Mouse (Mus musculus) kidney, adult 2 months (tissue): ENCODE data around the gene Wdr1.

Experiments used
- CTCF ChIP-seq: fragments of 200-500 bp; conservative IDR thresholded peaks from 2 replicates; pipeline ENCODE4 v1.5.1; 2011; ENCODE audit warnings: low read depth, mild to moderate bottlenecking, control low read depth, low read length, moderate library complexity, mixed read lengths; ENCODE audit not compliant: insufficient read depth, insufficient read length
- POLR2A ChIP-seq: fragments of 200-500 bp; IDR thresholded peaks from one replicate; pipeline ENCODE4 v1.6.1; 2011; ENCODE audit warnings: low read depth, low read length, control low read depth

DNA sequence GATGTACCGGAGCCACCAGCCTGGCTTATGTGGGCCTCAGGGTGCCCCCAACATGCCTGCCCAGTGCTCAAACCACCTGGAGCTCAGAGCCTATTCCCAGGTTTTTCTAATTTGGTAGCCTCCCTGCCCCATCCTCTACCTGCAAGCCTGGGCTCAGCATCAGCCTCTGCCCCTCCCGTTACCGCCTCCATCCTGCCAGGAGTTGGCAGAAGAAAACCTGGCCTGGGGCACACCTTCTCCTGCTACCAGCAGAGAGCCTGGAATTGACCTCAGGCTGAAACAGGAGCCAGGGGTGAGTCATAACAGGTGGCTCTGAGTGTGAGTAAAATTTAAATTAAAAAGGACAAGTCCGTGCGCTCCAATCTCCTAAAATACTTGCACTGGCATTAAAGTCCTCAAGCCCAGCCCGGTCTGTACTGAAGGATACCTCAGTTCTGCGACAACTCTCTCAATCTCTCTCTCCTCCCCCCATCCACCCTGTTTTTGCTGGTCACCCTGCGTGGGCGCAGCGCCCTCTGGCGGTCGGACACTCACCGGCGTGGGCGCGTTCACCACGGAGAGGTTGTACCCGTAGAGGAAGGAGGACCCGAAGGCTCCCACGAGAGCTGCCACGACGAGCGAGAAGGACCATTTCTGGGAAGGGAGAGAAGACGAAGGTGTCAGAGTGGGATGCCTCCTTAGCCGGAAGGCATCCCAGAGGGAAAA is 86.0 kb downstream of the Wdr1 start:
- TF ChIP-seq CTCF: peak; percentile 29; the same call in 1 of the 2 replicates
- no peak for TF ChIP-seq POLR2A
